Mouse (Mus musculus): ENCODE data around the gene B3galt2. TPM values are rescaled to one million over a fixed set of nuclear protein-coding genes. Genes with fewer than 3 reads are reported as not detected.

Gene B3galt2
- 0.01 TPM in 1 of 2 replicates, not detected in the other for polyA plus RNA-seq (2012; rRNA removed)

GRCm38 (mm10) chr1:143640650-143641407 lies at the start of gene B3galt2:
B3galt2 (plus strand) TSS chr1:143640664.

GRCm38 (mm10) chr1:143702741-143703262 lies 62.3 kb downstream of the B3galt2 start, which contains the start of gene Cdc73:
Cdc73 (minus strand) TSS chr1:143702893.

Other genes with a start within 250 kb of the B3galt2 start
- 12.9 and 13.5 TPM in 2 replicates for gene Cdc73, start 62.2 kb downstream of the B3galt2 start, polyA plus RNA-seq (2012; rRNA removed)
- gene Glrx2, start 75.7 kb downstream of the B3galt2 start, polyA plus RNA-seq (2012; rRNA removed), result 20.9 and 21.2 TPM in 2 replicates
- 0.78 and 0.90 TPM in 2 replicates for gene Trove2, start 136.4 kb downstream of the B3galt2 start, polyA plus RNA-seq (2012; rRNA removed)
- 23.8 and 26.4 TPM in 2 replicates for gene Uchl5, start 136.6 kb downstream of the B3galt2 start, polyA plus RNA-seq (2012; rRNA removed)

Data from liver, embryonic 14 days (tissue).